Mouse (Mus musculus) cerebellum, adult 2 months (tissue): ENCODE measurements at regions not wholly inside any gene's neighbourhood (a gene's known extent, or its start where the extent isn't known, plus 50 kb on each side); places are given as distances from the start of the nearest gene placed in this dataset.

ENCODE experiments used
- CTCF ChIP-seq: fragments of 200-500 bp; IDR thresholded peaks from 2 replicates; pipeline ENCODE4 v1.5.1; 2011; ENCODE audit warnings: low read depth, mild to moderate bottlenecking, control low read depth, low read length, moderate library complexity, borderline replicate concordance; ENCODE audit not compliant: insufficient read depth
- POLR2A ChIP-seq: fragments of 200-500 bp; IDR thresholded peaks from 2 replicates; pipeline ENCODE4 v1.6.1; 2011; ENCODE audit warnings: low read length, control low read depth, borderline replicate concordance; ENCODE audit not compliant: insufficient read depth

GRCm38 (mm10) chr4:101354951-101355350, 64.1 kb upstream of the Ak4 start:
- TF ChIP-seq CTCF (no peak), POLR2A (no peak)
